In genomic region chr4:133011028-133011820, GRCm38 (mm10) we compare ENCODE assay signal across 8 mouse cellular contexts. TPM values are rescaled to one million over a fixed set of nuclear protein-coding genes. Genes with fewer than 3 reads are reported as not detected.
DNase-seq lines count a peak whose midpoint lies in the region; ATAC-seq and TF ChIP-seq lines count a peak whose summit lies in the region.

Gene Ahdc1 (plus strand): TSS chr4:133011260.

- H3K9ac ChIP-seq in hindbrain, embryonic 16.5 days (ENCODE audit: low read depth, low read length): peak within 1 kb of the TSS; percentile 98

- under 1% methylated on average over 66 of the region's 66 CpGs for WGBS in hindbrain, embryonic 16.5 days

- no peaks in the 10 kb centered on the region for H3K9me3 ChIP-seq in hindbrain, embryonic 16.5 days (ENCODE audit: control insufficient read depth, low read length)

- no peaks in the 10 kb centered on the region; the same call in 1 of the 2 replicates for H3K27me3 ChIP-seq in hindbrain, embryonic 16.5 days (replicated peaks; ENCODE audit: control insufficient read depth, insufficient read depth, low read length)

- H3K4me1 ChIP-seq in hindbrain, embryonic 16.5 days (ENCODE audit: control insufficient read depth, insufficient read depth, low read depth, low read length): peaks cover 37% of the 10 kb centered on the region

- intact Hi-C loops in gastrocnemius, adult 2 months (cut with DNase I): loop anchor here (1.0 to 2.0 kb wide), 2 partner anchors 45 to 202 kb away; partner anchors contain the start of genes Cd164l2 and Gpr3

- TF ChIP-seq CTCF in gastrocnemius, adult 2 months (IDR thresholded peaks at IDR 0.05): no peak

- DNase-seq in ZHBTc4 (ENCODE audit: low read depth, low spot score): peak; percentile 99
- DNase-seq in cerebellum, postnatal 4 days (ENCODE audit: low spot score in 2 of 2): peak; percentile 87 to 96
- peak; percentile 96 for DNase-seq in gastrocnemius, adult 2 months
- peak; percentile 96 for DNase-seq in left cerebral cortex, adult 18-20 months (ENCODE audit: low spot score in 2 of 2)
- peak; percentile 94 to 95 for DNase-seq in lung, postnatal 4 days
- DNase-seq in retina, postnatal 1 day: peak; percentile 94
- peak; percentile 97 for DNase-seq in thymus, postnatal 4 days

- ATAC-seq in hindbrain, embryonic 16.5 days: peak; percentile 81

- H3K27ac ChIP-seq in gastrocnemius, adult 2 months: peak within 1 kb of the TSS; percentile 98
- peak within 1 kb of the TSS; percentile 97 for H3K27ac ChIP-seq in hindbrain, embryonic 16.5 days (ENCODE audit: low read depth, low read length)

- no peaks in the 10 kb centered on the region for H3K36me3 ChIP-seq in hindbrain, embryonic 16.5 days (ENCODE audit: control insufficient read depth, insufficient read depth, low read length)

- H3K4me3 ChIP-seq in gastrocnemius, adult 2 months: peak within 1 kb of the TSS; percentile 85
- H3K4me3 ChIP-seq in hindbrain, embryonic 16.5 days (ENCODE audit: low read length): peak within 1 kb of the TSS; percentile 89

- peak within 1 kb of the TSS; percentile 97 for H3K4me2 ChIP-seq in hindbrain, embryonic 16.5 days (ENCODE audit: low read length)

RNA-seq across cellular contexts. Expression of gene Ahdc1, which starts in this region (rescaled TPM):
- total RNA-seq in gastrocnemius, adult 2 months (2021): 10 to 100 TPM; 30.2 to 55.1 TPM
- polyA plus RNA-seq in hindbrain, embryonic 16.5 days (2015; fragmentation: Nextera tagmentation; extraction: Ambion mirVana): 10.4 and 11.6 TPM in 2 replicates
- total RNA-seq in left cerebral cortex, adult 18-20 months (2021): 100 to 1,000 TPM; 108 to 121 TPM

Comparison
In these comparisons a context has a peak if more than half of its experiments do, and no peak if none do; other contexts are left out.
1. Peak in every context shown above with its lines: DNase-seq, ATAC-seq, H3K4me3 ChIP-seq and H3K27ac ChIP-seq.